Mouse (Mus musculus) 3T3-L1 (cell line): ENCODE results near the gene Uhrf1bp1l.
A peak's percentile ranks its signal among the peaks of the same experiment; 100 is the strongest.

Experiments used
- DNase-seq: peaks from one replicate; pipeline ENCODE4 v3.0.0-alpha.2; 2015; ENCODE audit warnings: low read depth, low spot score

Uhrf1bp1l gene

DNA sequence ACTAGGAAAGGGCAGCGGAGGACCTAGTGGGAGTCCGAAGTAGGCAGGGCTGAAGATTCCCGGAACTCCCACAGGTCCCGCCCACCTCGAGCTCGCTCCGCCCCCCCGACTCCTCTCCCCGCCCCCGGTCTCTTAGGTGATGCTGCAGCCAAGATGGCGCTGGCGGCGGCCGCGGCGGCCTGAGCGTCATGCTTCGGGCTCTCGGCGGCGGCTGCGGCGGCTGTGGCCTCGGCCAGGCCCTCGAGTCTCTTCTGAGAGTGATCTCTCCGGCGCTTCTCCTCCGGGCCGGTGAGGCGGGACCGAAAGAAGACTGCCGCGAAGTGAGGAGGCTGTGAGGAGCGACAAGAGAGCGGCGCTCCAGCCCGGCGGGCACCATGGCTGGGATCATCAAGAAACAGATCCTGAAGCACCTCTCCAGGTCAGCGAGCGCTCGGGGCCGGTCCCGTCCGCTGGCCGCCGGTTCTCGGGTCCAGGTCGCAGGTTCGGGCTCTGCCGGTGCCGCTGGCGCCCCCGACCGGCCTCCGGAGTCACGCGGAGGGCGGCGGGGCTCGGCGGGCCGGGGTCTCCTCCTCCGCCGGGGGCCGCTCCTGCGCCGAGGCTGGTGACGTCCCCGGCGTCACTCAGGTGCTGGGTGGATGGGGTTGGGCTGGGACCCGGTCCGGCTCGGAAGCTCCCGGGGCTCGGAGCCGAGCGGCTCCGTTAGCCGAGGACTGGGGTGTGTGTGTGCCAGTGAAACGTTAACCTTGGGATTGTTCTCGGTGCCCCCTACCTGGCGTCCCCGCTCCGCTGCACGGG is at the start of gene Uhrf1bp1l:
Gene Uhrf1bp1l, plus strand, starts transcription at position 121 of the 795 bp plus-strand sequence.
- DNase-seq = peak; percentile 90

DNA sequence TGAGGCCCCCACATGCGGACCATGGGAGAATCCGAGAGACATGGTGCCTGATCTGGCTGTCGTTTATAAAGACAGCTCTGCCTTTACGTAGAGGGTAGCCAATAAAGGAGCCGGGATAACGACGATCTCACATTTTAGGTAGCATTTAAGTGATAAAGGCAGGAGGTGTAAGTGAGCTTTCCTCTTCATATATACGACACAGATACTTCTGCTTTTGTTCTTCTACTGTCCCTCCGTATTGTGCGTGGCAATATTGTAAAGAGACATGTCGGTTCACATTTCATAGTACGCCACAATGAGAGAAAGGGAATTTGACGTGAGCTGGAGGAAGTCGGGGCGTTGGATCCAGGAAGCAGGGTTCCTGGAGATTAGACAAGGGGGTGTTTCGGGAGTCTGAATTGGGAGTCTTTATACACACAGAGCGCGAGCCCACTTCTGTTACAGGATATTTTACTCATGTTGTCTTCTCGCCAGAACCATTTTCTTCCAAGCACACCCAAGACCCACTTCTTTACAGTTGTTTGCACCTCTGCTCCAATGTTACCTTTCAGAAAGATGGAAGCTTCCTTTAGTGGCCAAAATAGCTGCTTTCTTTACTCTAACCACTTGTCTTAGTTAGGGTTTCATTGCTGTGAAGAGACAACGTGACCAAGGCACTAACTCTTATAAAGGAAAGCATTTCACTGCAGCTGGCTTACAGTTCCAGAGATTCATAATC is 49.4 kb upstream of the Uhrf1bp1l start:
- DNase-seq = no peak

GRCm38 (mm10) chr10:89696270-89696669 is 48.5 kb upstream of the Uhrf1bp1l start:
- peak; percentile 31 for DNase-seq

- no peak for DNase-seq
Observed at GRCm38 (mm10) chr10:89697956-89698355, 46.8 kb upstream of the Uhrf1bp1l start.

GRCm38 (mm10) chr10:89703042-89703441 is 41.7 kb upstream of the Uhrf1bp1l start:
- DNase-seq = no peak

DNA sequence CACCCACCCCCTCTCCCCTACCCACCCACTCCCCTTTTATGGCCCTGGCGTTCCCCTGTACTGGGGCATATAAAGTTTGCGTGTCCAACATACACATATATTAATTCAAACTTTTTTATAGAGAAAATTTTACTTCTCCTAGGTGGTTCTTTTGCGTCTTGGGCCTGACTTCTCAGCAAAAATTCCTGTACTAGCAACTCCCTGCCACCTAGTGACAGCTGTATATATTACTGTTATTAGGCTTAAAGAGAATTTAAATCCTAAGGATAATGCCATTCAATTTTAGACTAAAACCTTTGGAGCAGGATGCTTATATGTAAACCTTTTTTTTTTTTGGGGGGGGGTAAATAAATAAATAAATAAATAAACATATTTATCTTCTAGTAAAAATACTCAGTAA is 37.4 kb upstream of the Uhrf1bp1l start:
- peak; percentile 42 for DNase-seq

DNA sequence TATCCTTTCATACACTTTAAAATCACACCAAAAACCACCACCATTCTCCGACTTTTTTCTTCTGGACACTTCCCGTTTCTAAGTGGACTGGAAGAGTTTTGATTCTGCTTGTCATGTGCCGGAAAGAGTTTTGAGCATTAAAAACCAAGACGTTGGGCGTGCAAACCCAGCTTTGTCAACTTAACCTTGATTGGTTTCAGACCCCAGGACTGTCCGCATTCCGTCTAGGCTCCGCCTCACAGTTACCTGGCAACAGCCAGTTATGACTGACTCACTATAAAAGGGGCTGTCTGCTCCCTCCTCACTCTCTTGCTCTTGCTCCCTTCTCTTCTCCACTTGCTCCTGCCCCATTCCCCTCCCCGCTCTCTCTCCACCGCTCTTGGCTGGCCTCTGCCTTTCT is 36.1 kb upstream of the Uhrf1bp1l start:
- no peak for DNase-seq

- DNase-seq = no peak
Observed at GRCm38 (mm10) chr10:89714910-89715309, 29.9 kb upstream of the Uhrf1bp1l start.

- DNase-seq = no peak
Observed at GRCm38 (mm10) chr10:89720252-89720651, 24.5 kb upstream of the Uhrf1bp1l start.

DNA sequence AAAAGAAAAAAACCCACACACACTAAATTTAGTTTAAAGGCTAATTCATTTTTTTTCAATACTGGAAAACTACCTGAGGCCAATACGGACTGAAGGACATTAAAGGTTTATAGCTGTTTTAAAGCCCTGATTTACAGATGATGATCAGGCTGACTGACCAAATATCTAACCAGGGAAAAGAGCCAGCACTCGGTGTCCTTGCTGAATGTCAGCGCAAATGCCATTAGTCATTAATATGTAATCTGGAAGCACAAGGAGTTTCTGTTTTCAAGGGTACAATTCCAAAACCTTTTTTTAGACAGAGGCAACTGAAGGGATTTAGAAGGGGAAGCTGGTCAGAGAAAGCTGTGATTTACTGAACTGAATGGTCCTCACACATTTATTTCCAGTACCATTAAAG is 24.0 kb upstream of the Uhrf1bp1l start:
- no peak for DNase-seq

DNA sequence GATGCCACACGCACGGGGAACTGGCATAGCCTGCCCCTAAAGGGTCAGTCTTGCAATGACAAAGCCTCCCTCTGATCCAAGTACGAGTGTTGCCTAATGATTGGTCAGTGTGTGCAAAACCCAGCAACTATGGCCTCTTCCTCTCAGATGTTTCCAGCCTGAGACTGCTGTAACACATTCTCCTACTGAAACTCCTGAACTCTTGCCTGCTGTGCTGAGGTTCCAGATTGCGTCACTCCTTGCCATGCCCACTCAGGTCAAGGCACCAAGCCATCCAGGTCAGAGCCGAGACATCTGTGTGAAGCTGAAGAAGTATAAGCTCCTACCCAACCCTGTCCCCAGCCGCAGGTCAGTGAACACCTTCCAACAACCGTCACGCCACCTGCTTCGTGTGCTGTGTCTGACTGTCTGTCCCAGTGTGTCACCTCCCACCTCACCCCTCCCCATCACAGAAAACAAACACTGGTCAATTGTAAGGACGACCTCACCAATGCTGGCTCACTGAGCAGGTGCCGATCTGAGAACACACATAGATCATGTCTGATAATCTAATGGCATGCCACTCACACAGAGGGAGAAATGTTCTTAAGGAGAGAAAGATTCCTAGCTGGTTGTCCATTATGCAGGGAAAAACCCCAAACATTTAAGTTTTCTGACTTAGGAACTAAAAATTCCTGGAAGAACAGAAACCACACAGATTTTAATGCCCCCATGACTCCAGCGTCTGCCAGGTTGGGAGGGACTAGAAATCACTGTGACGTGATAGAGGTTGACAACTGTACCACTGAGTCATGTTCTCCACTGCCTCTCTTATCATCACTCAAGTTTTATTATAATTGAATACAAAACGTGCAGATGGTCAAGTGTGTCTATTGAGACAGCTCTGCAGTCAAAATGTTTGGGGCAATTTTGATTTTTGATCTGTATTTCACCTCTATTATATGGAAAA is 22.3 kb upstream of the Uhrf1bp1l start:
- no peak for DNase-seq

DNA sequence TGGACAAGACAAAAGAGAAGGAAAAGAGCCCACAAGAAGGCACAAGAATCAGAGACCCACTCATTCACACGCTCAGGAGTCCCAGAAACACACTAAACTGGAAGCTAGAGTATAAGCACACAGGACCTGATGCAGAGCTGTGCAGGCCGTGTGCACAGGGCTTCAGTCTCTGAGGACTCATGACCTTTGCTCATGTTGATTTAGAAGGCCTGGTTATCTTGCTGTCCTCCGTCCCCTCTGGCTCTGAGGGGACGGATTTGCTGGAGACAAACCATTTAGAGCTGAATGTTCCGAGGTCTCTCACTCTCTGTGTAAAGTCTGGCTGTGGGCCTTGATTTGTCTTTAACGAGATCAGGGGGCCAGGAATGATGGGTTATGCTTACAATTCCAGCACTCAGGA is 14.4 kb upstream of the Uhrf1bp1l start:
- no peak for DNase-seq

- peak; percentile 25 for DNase-seq
Observed at GRCm38 (mm10) chr10:89731341-89731740, 13.4 kb upstream of the Uhrf1bp1l start.

DNA sequence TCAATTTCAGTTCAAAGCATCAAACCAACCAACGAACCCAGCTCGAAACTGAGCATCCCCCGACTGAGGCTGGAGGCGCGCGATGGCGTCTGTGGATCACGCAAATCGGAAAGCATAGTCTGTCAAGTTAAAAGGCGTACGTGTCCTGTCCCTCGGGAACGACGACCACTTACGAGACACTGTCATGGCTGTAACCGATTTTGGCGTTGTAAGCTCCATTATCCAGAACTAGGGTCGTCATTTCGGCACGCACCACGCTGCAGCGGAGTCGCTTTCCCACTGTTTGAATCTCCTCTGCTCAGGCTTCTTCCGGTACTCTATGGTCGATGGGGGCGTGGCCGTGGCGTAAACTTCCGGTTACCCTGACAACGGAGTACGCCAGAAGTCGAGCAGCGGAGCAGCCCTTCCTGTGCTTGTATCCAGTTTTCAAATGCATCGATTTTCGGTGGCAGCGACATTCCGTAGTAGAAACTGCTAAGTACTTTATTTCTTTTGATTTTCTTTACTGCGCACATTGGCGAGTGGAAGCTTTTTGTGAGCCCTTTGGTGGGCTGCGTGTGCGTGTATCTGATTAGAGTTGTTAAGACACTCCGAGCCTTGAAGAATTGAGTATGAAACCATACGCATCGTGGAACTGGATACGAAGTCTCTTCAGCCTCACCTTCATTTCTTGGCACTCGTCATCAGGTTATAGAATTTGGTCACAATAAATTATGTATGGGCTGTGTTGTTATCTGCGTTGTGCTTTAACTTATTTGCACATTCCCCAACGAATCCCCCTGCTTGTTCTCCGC is 12.6 kb upstream of the Uhrf1bp1l start, which contains the start of gene Actr6:
Gene Actr6, minus strand, starts transcription at position 295 of the 794 bp plus-strand sequence.
- DNase-seq = peak; percentile 95

DNA sequence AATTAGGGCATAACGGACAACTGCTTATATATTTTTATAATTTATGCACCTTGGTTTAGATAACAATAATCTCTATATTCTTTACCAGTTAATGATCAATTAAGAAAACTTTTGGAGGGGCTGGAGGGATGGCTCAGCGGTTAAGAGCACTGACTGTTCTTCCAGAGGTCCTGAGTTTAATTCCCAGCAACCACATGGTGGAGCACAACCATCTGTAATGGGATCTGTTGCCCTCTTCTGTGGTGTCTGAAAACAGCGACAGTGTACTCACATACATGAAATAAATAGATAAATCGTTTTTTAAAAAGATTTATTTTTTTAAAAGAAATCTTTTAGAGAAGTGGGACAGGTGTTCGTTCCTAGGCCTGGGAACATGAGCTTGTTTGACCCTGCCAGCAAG is 7.7 kb upstream of the Uhrf1bp1l start:
- no peak for DNase-seq

- DNase-seq = no peak
Observed at GRCm38 (mm10) chr10:89737887-89738286, 6.9 kb upstream of the Uhrf1bp1l start.

DNA sequence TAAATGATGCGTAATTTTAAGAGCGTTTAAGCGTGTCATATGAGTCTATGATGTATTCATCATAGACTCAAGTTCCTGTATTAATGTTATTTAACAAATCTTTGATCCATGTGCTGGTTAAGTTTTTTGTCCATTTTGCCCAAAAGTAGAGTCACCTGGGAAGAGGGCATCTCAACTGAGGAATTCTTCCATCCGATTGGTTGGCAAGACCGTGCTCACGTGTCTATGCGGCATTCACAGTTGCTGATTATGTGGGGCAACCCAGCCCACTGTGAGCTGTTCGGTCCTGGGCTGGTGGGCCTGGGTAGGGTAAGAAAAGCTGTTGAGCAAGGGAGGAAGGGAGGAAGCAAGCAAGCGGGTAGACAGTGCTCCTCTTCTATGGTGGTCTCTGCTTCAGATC is 6.4 kb upstream of the Uhrf1bp1l start:
- DNase-seq = no peak

GRCm38 (mm10) chr10:89739703-89740102 is 5.1 kb upstream of the Uhrf1bp1l start:
- no peak for DNase-seq

- DNase-seq = no peak
Observed at GRCm38 (mm10) chr10:89740995-89741394, 3.8 kb upstream of the Uhrf1bp1l start.

GRCm38 (mm10) chr10:89743266-89743665 is 1.5 kb upstream of the Uhrf1bp1l start:
- DNase-seq = peak; percentile 27

GRCm38 (mm10) chr10:89744341-89744740 is 450 bp upstream of the Uhrf1bp1l start:
- peak; percentile 13 for DNase-seq
